Mouse (Mus musculus): ENCODE measurements around the gene Wdfy4. TPM values are rescaled to one million over a fixed set of nuclear protein-coding genes. Genes with fewer than 3 reads are reported as not detected.
A peak's percentile ranks its signal among the peaks of the same experiment; 100 is the strongest.

Gene Wdfy4
- polyA plus RNA-seq, 1 experiment from 2014 or later = 0.15 TPM

GRCm38 (mm10) chr14:33053441-33053840 is 131.9 kb downstream of the Wdfy4 start:
- no peak overlapping the region for H3K27ac ChIP-seq
- no peaks in the 10 kb centered on the region for H3K27me3 ChIP-seq (ENCODE audit: low read depth, poor library complexity, severe bottlenecking)
- no peak overlapping the region for H3K4me3 ChIP-seq
- H3K36me3 ChIP-seq = no peaks in the 10 kb centered on the region
- no peaks in the 10 kb centered on the region for H3K4me1 ChIP-seq
- 72% methylated on average over 8 of the region's 8 CpGs for WGBS
- H3K9me3 ChIP-seq (replicated peaks) = no peaks in the 10 kb centered on the region
- DNase-seq (ENCODE audit: low spot score) = no peak

- H3K4me1 ChIP-seq = no peaks in the 10 kb centered on the region
- no peaks in the 10 kb centered on the region for H3K27me3 ChIP-seq (ENCODE audit: low read depth, poor library complexity, severe bottlenecking)
- no peaks in the 10 kb centered on the region for H3K9me3 ChIP-seq (replicated peaks)
- DNase-seq (ENCODE audit: low spot score) = no peak
- no peak overlapping the region for H3K27ac ChIP-seq
- H3K36me3 ChIP-seq = no peaks in the 10 kb centered on the region
- no peak overlapping the region for H3K4me3 ChIP-seq
- 86% methylated on average over 3 of the region's 3 CpGs for WGBS
These were observed 140.1 kb downstream of the Wdfy4 start for GRCm38 (mm10) chr14:33045217-33045616.

GRCm38 (mm10) chr14:33036811-33037210 is 148.5 kb downstream of the Wdfy4 start:
- WGBS = 49% methylated on average over 3 of the region's 3 CpGs
- Histone ChIP-seq H3K36me3 (no peaks in the 10 kb centered on the region), H3K27ac (no peak overlapping the region), H3K4me1 (peaks cover 11% of the 10 kb centered on the region), H3K27me3 (ENCODE audit: low read depth, poor library complexity, severe bottlenecking) (0 out of 2 replicates have a peak, but pooled peaks cover 4% of the 10 kb centered on the region), H3K4me3 (no peak overlapping the region), H3K9me3 (replicated peaks) (no peaks in the 10 kb centered on the region)
- no peak for DNase-seq (ENCODE audit: low spot score)

GRCm38 (mm10) chr14:33035386-33035785 is 149.9 kb downstream of the Wdfy4 start:
- 40% methylated on average over 5 of the region's 5 CpGs for WGBS
- H3K4me1 ChIP-seq = peaks cover 13% of the 10 kb centered on the region
- H3K9me3 ChIP-seq (replicated peaks) = no peaks in the 10 kb centered on the region
- 0 out of 2 replicates have a peak, but pooled peaks cover 4% of the 10 kb centered on the region for H3K27me3 ChIP-seq (ENCODE audit: low read depth, poor library complexity, severe bottlenecking)
- no peak overlapping the region for H3K27ac ChIP-seq
- H3K36me3 ChIP-seq = no peaks in the 10 kb centered on the region
- DNase-seq (ENCODE audit: low spot score) = no peak
- no peak overlapping the region for H3K4me3 ChIP-seq

- H3K4me3 ChIP-seq = no peak overlapping the region
- WGBS = 43% methylated on average over 6 of the region's 6 CpGs
- no peaks in the 10 kb centered on the region for H3K36me3 ChIP-seq
- H3K9me3 ChIP-seq (replicated peaks) = no peaks in the 10 kb centered on the region
- peaks cover 13% of the 10 kb centered on the region for H3K4me1 ChIP-seq
- DNase-seq (ENCODE audit: low spot score) = peak; percentile 61
- 0 out of 2 replicates have a peak, but pooled peaks cover 4% of the 10 kb centered on the region for H3K27me3 ChIP-seq (ENCODE audit: low read depth, poor library complexity, severe bottlenecking)
- no peak overlapping the region for H3K27ac ChIP-seq
These were observed 151.9 kb downstream of the Wdfy4 start for GRCm38 (mm10) chr14:33033424-33033823.

GRCm38 (mm10) chr14:33030849-33031248 is 154.5 kb downstream of the Wdfy4 start:
- H3K4me3 ChIP-seq = no peak overlapping the region
- peak overlapping the region; percentile 16; the same call in 1 of the 2 replicates for H3K27ac ChIP-seq

GRCm38 (mm10) chr14:33019606-33020005 is 165.7 kb downstream of the Wdfy4 start:
- H3K27ac ChIP-seq = no peak overlapping the region
- no peak for DNase-seq (ENCODE audit: low spot score)
- no peak overlapping the region for H3K4me3 ChIP-seq
- WGBS = 73% methylated on average over 5 of the region's 5 CpGs
- H3K4me1 ChIP-seq = peaks cover 6% of the 10 kb centered on the region; the same call in 1 of the 2 replicates
- no peaks in the 10 kb centered on the region for H3K36me3 ChIP-seq
- H3K27me3 ChIP-seq (ENCODE audit: low read depth, poor library complexity, severe bottlenecking) = no peaks in the 10 kb centered on the region
- no peaks in the 10 kb centered on the region for H3K9me3 ChIP-seq (replicated peaks)

More at GRCm38 (mm10) chr14:33030849-33031248, 154.5 kb downstream of the Wdfy4 start:
- WGBS = 79% methylated on average over 3 of the region's 3 CpGs
- H3K27me3 ChIP-seq (ENCODE audit: low read depth, poor library complexity, severe bottlenecking) = 0 out of 2 replicates have a peak, but pooled peaks cover 4% of the 10 kb centered on the region
- H3K9me3 ChIP-seq (replicated peaks) = no peaks in the 10 kb centered on the region
- DNase-seq (ENCODE audit: low spot score) = no peak
- H3K4me1 ChIP-seq = peaks cover 12% of the 10 kb centered on the region
- no peaks in the 10 kb centered on the region for H3K36me3 ChIP-seq

GRCm38 (mm10) chr14:33019050-33019449 is 166.3 kb downstream of the Wdfy4 start:
- no peaks in the 10 kb centered on the region for H3K36me3 ChIP-seq
- no peak overlapping the region for H3K27ac ChIP-seq
- no peaks in the 10 kb centered on the region for H3K27me3 ChIP-seq (ENCODE audit: low read depth, poor library complexity, severe bottlenecking)
- no peak for DNase-seq (ENCODE audit: low spot score)
- H3K4me3 ChIP-seq = no peak overlapping the region
- no peaks in the 10 kb centered on the region for H3K9me3 ChIP-seq (replicated peaks)
- H3K4me1 ChIP-seq = peaks cover 6% of the 10 kb centered on the region; the same call in 1 of the 2 replicates
- WGBS = 83% methylated on average over 3 of the region's 3 CpGs

GRCm38 (mm10) chr14:33007638-33008037 is 177.7 kb downstream of the Wdfy4 start:
- no peak for DNase-seq (ENCODE audit: low spot score)
- 94% methylated on average over 1 of the region's 1 CpGs for WGBS
- H3K27me3 ChIP-seq (ENCODE audit: low read depth, poor library complexity, severe bottlenecking) = no peaks in the 10 kb centered on the region
- H3K27ac ChIP-seq = no peak overlapping the region
- H3K4me1 ChIP-seq = no peaks in the 10 kb centered on the region
- no peaks in the 10 kb centered on the region for H3K36me3 ChIP-seq
- H3K9me3 ChIP-seq (replicated peaks) = no peaks in the 10 kb centered on the region
- no peak overlapping the region for H3K4me3 ChIP-seq

GRCm38 (mm10) chr14:33005114-33005513 is 180.2 kb downstream of the Wdfy4 start:
- 97% methylated on average over 1 of the region's 1 CpGs for WGBS
- Histone ChIP-seq H3K27me3 (ENCODE audit: low read depth, poor library complexity, severe bottlenecking) (no peaks in the 10 kb centered on the region), H3K4me3 (no peak overlapping the region), H3K9me3 (replicated peaks) (no peaks in the 10 kb centered on the region), H3K36me3 (no peaks in the 10 kb centered on the region), H3K4me1 (peaks cover 5% of the 10 kb centered on the region; the same call in 1 of the 2 replicates), H3K27ac (no peak overlapping the region)
- no peak for DNase-seq (ENCODE audit: low spot score)

GRCm38 (mm10) chr14:33000112-33000979 is 185.0 kb downstream of the Wdfy4 start:
- DNase-seq (ENCODE audit: low spot score) = no peak
- Histone ChIP-seq H3K9me3 (replicated peaks) (no peaks in the 10 kb centered on the region), H3K27ac (no peak overlapping the region), H3K4me1 (peaks cover 16% of the 10 kb centered on the region), H3K36me3 (no peaks in the 10 kb centered on the region), H3K4me3 (no peak overlapping the region), H3K27me3 (ENCODE audit: low read depth, poor library complexity, severe bottlenecking) (no peaks in the 10 kb centered on the region)
- WGBS = 39% methylated on average over 8 of the region's 8 CpGs

- Histone ChIP-seq H3K27me3 (ENCODE audit: low read depth, poor library complexity, severe bottlenecking) (no peaks in the 10 kb centered on the region), H3K9me3 (replicated peaks) (no peaks in the 10 kb centered on the region), H3K4me1 (peaks cover 24% of the 10 kb centered on the region), H3K4me3 (no peak overlapping the region), H3K36me3 (no peaks in the 10 kb centered on the region), H3K27ac (no peak overlapping the region)
- DNase-seq (ENCODE audit: low spot score) = no peak
- WGBS = 39% methylated on average over 10 of the region's 10 CpGs
These were observed 185.8 kb downstream of the Wdfy4 start for GRCm38 (mm10) chr14:32999511-32999910.

- H3K9me3 ChIP-seq (replicated peaks) = no peaks in the 10 kb centered on the region
- peaks cover 20% of the 10 kb centered on the region for H3K4me1 ChIP-seq
- no peaks in the 10 kb centered on the region for H3K36me3 ChIP-seq
- no peaks in the 10 kb centered on the region for H3K27me3 ChIP-seq (ENCODE audit: low read depth, poor library complexity, severe bottlenecking)
- peak overlapping the region; percentile 32 for H3K4me3 ChIP-seq
- peak; percentile 62 for DNase-seq (ENCODE audit: low spot score)
- WGBS = 3% methylated on average over 10 of the region's 10 CpGs
- peak overlapping the region; percentile 37 for H3K27ac ChIP-seq
These were observed 190.2 kb downstream of the Wdfy4 start for GRCm38 (mm10) chr14:32994954-32995636.
